Mouse (Mus musculus) olfactory bulb, adult 2 months (tissue): ENCODE measurements at regions not wholly inside any gene's neighbourhood (a gene's known extent, or its start where the extent isn't known, plus 50 kb on each side); places are given as distances from the start of the nearest gene placed in this dataset.

ENCODE experiments used
- CTCF ChIP-seq: fragments of 200-500 bp; IDR thresholded peaks from 2 replicates; pipeline ENCODE4 v1.5.1; 2012; ENCODE audit warnings: low read depth, mild to moderate bottlenecking, low read length, moderate library complexity; ENCODE audit not compliant: insufficient read depth
- POLR2A ChIP-seq: fragments of 200-500 bp; IDR thresholded peaks from 2 replicates; pipeline ENCODE4 v1.6.1; 2012; ENCODE audit warnings: mild to moderate bottlenecking, low read depth, low read length, moderate library complexity; ENCODE audit not compliant: insufficient read depth

GRCm38 (mm10) chr14:37315239-37315895, 180.3 kb upstream of the Ghitm start:
- TF ChIP-seq POLR2A (no peak), CTCF (no peak)
